Mouse (Mus musculus): ENCODE data around the gene Erc2. TPM values are rescaled to one million over a fixed set of nuclear protein-coding genes. Genes with fewer than 3 reads are reported as not detected.

Erc2 gene
- total and polyA plus RNA-seq, 2 experiments from 2014 or later = 94.0 to 119 TPM

- DNase-seq (ENCODE audit: low spot score) (no peak), ATAC-seq (ENCODE audit: low FRiP score) (no peak)
- no peak overlapping the region for H3K9ac ChIP-seq (replicated peaks; ENCODE audit: low read length, poor library complexity, severe bottlenecking)
- no peak overlapping the region for H3K4me2 ChIP-seq (ENCODE audit: low read depth, low read length, poor library complexity, severe bottlenecking)
- no peaks in the 10 kb centered on the region for H3K4me1 ChIP-seq (ENCODE audit: insufficient read depth, low read length)
- H3K4me3 ChIP-seq (ENCODE audit: low read depth, low read length) = no peak overlapping the region
- H3K36me3 ChIP-seq (ENCODE audit: insufficient read depth, low read length) = no peaks in the 10 kb centered on the region
- 87% methylated on average over 6 of the region's 6 CpGs for WGBS
- no peaks in the 10 kb centered on the region for H3K9me3 ChIP-seq (ENCODE audit: low read length)
- no peak overlapping the region for H3K27ac ChIP-seq (ENCODE audit: low read depth, low read length)
- TF ChIP-seq CTCF (IDR thresholded peaks at IDR 0.05) = no peak
- no peaks in the 10 kb centered on the region for H3K27me3 ChIP-seq (ENCODE audit: insufficient read depth, low read length)
Observed at GRCm38 (mm10) chr14:27668151-27668550, 45.9 kb downstream of the Erc2 start.

- 81% methylated on average over 3 of the region's 3 CpGs for WGBS
- DNase-seq (ENCODE audit: low spot score) (no peak), ATAC-seq (ENCODE audit: low FRiP score) (no peak)
- no peaks in the 10 kb centered on the region for H3K9me3 ChIP-seq (ENCODE audit: low read length)
- H3K9ac ChIP-seq (replicated peaks; ENCODE audit: low read length, poor library complexity, severe bottlenecking) = no peak overlapping the region
- H3K27me3 ChIP-seq (ENCODE audit: insufficient read depth, low read length) = no peaks in the 10 kb centered on the region
- TF ChIP-seq CTCF (IDR thresholded peaks at IDR 0.05) = no peak
- no peak overlapping the region for H3K27ac ChIP-seq (ENCODE audit: low read depth, low read length)
- no peaks in the 10 kb centered on the region for H3K36me3 ChIP-seq (ENCODE audit: insufficient read depth, low read length)
- no peaks in the 10 kb centered on the region for H3K4me1 ChIP-seq (ENCODE audit: insufficient read depth, low read length)
- no peak overlapping the region for H3K4me2 ChIP-seq (ENCODE audit: low read depth, low read length, poor library complexity, severe bottlenecking)
- no peak overlapping the region for H3K4me3 ChIP-seq (ENCODE audit: low read depth, low read length)
Observed at GRCm38 (mm10) chr14:27669939-27670338, 47.7 kb downstream of the Erc2 start.

GRCm38 (mm10) chr14:27672761-27673160 lies 50.5 kb downstream of the Erc2 start:
- ATAC-seq (ENCODE audit: low FRiP score) = no peak
- 84% methylated on average over 7 of the region's 7 CpGs for WGBS

GRCm38 (mm10) chr14:27674096-27674495 lies 51.9 kb downstream of the Erc2 start:
- H3K4me2 ChIP-seq (ENCODE audit: low read depth, low read length, poor library complexity, severe bottlenecking) = no peak overlapping the region
- no peak overlapping the region for H3K9ac ChIP-seq (replicated peaks; ENCODE audit: low read length, poor library complexity, severe bottlenecking)
- H3K4me1 ChIP-seq (ENCODE audit: insufficient read depth, low read length) = no peaks in the 10 kb centered on the region
- DNase-seq (ENCODE audit: low spot score) (no peak), ATAC-seq (ENCODE audit: low FRiP score) (no peak)
- H3K36me3 ChIP-seq (ENCODE audit: insufficient read depth, low read length) = no peaks in the 10 kb centered on the region
- no peak overlapping the region for H3K4me3 ChIP-seq (ENCODE audit: low read depth, low read length)
- no peaks in the 10 kb centered on the region for H3K27me3 ChIP-seq (ENCODE audit: insufficient read depth, low read length)
- WGBS = 79% methylated on average over 4 of the region's 4 CpGs
- no peak for TF ChIP-seq CTCF (IDR thresholded peaks at IDR 0.05)
- H3K9me3 ChIP-seq (ENCODE audit: low read length) = no peaks in the 10 kb centered on the region
- no peak overlapping the region for H3K27ac ChIP-seq (ENCODE audit: low read depth, low read length)

More at GRCm38 (mm10) chr14:27672761-27673160, 50.5 kb downstream of the Erc2 start:
- Histone ChIP-seq H3K27me3 (ENCODE audit: insufficient read depth, low read length) (no peaks in the 10 kb centered on the region), H3K27ac (ENCODE audit: low read depth, low read length) (no peak overlapping the region), H3K9me3 (ENCODE audit: low read length) (no peaks in the 10 kb centered on the region), H3K36me3 (ENCODE audit: insufficient read depth, low read length) (no peaks in the 10 kb centered on the region), H3K9ac (replicated peaks; ENCODE audit: low read length, poor library complexity, severe bottlenecking) (no peak overlapping the region), H3K4me1 (ENCODE audit: insufficient read depth, low read length) (no peaks in the 10 kb centered on the region), H3K4me3 (ENCODE audit: low read depth, low read length) (no peak overlapping the region), H3K4me2 (ENCODE audit: low read depth, low read length, poor library complexity, severe bottlenecking) (no peak overlapping the region)
- no peak for TF ChIP-seq CTCF (IDR thresholded peaks at IDR 0.05)
- no peak for DNase-seq (ENCODE audit: low spot score)

- H3K4me3 ChIP-seq (ENCODE audit: low read depth, low read length) = no peak overlapping the region
- DNase-seq (ENCODE audit: low spot score) = no peak
Observed at GRCm38 (mm10) chr14:27674561-27674960, 52.3 kb downstream of the Erc2 start.

GRCm38 (mm10) chr14:27675071-27675470 lies 52.8 kb downstream of the Erc2 start:
- no peak overlapping the region for H3K4me2 ChIP-seq (ENCODE audit: low read depth, low read length, poor library complexity, severe bottlenecking)
- DNase-seq (ENCODE audit: low spot score) = no peak
- no peak for ATAC-seq (ENCODE audit: low FRiP score)
- no peak for TF ChIP-seq CTCF (IDR thresholded peaks at IDR 0.05)
- 95% methylated on average over 6 of the region's 6 CpGs for WGBS
- no peaks in the 10 kb centered on the region for H3K27me3 ChIP-seq (ENCODE audit: insufficient read depth, low read length)
- H3K4me1 ChIP-seq (ENCODE audit: insufficient read depth, low read length) = no peaks in the 10 kb centered on the region
- H3K36me3 ChIP-seq (ENCODE audit: insufficient read depth, low read length) = no peaks in the 10 kb centered on the region
- no peak overlapping the region for H3K27ac ChIP-seq (ENCODE audit: low read depth, low read length)
- H3K9ac ChIP-seq (replicated peaks; ENCODE audit: low read length, poor library complexity, severe bottlenecking) = no peak overlapping the region
- no peak overlapping the region for H3K4me3 ChIP-seq (ENCODE audit: low read depth, low read length)
- H3K9me3 ChIP-seq (ENCODE audit: low read length) = no peaks in the 10 kb centered on the region

More at GRCm38 (mm10) chr14:27674561-27674960, 52.3 kb downstream of the Erc2 start:
- no peak for ATAC-seq (ENCODE audit: low FRiP score)
- H3K9me3 ChIP-seq (ENCODE audit: low read length) = no peaks in the 10 kb centered on the region
- TF ChIP-seq CTCF (IDR thresholded peaks at IDR 0.05) = no peak
- H3K36me3 ChIP-seq (ENCODE audit: insufficient read depth, low read length) = no peaks in the 10 kb centered on the region
- no peaks in the 10 kb centered on the region for H3K27me3 ChIP-seq (ENCODE audit: insufficient read depth, low read length)
- H3K27ac ChIP-seq (ENCODE audit: low read depth, low read length) = no peak overlapping the region
- no peak overlapping the region for H3K9ac ChIP-seq (replicated peaks; ENCODE audit: low read length, poor library complexity, severe bottlenecking)
- no peaks in the 10 kb centered on the region for H3K4me1 ChIP-seq (ENCODE audit: insufficient read depth, low read length)
- H3K4me2 ChIP-seq (ENCODE audit: low read depth, low read length, poor library complexity, severe bottlenecking) = no peak overlapping the region
- WGBS = 90% methylated on average over 10 of the region's 10 CpGs

Measured in midbrain, postnatal 0 days (tissue).